Mouse (Mus musculus): ENCODE measurements around the gene St3gal2. TPM values are rescaled to one million over a fixed set of nuclear protein-coding genes. Genes with fewer than 3 reads are reported as not detected.
"Not testable (repeated sequence)": the region's sequence is repeated elsewhere in the genome, so short reads cannot be mapped to it uniquely, and the experiment has no call there.

St3gal2 gene
- polyA plus RNA-seq, 1 experiment from 2014 or later: 12.5 TPM

GRCm38 (mm10) chr8:110963051-110963450 lies 43.3 kb downstream of the St3gal2 start:
- Histone ChIP-seq H3K9ac (ENCODE audit: low read length) (no peak overlapping the region), H3K36me3 (ENCODE audit: control insufficient read depth, insufficient read depth, low read length) (peaks cover 38% of the 10 kb centered on the region), H3K4me2 (ENCODE audit: low read length) (no peak overlapping the region), H3K27me3 (replicated peaks; ENCODE audit: control insufficient read depth, insufficient read depth, low read length) (no peaks in the 10 kb centered on the region), H3K4me3 (ENCODE audit: low read depth, low read length) (no peak overlapping the region), H3K4me1 (ENCODE audit: control insufficient read depth, insufficient read depth, low read length) (no peaks in the 10 kb centered on the region; the same call in 1 of the 2 replicates), H3K27ac (ENCODE audit: low read depth, low read length) (no peak overlapping the region), H3K9me3 (replicated peaks; ENCODE audit: control insufficient read depth, low read length) (no peaks in the 10 kb centered on the region)
- DNase-seq (ENCODE audit: low spot score) (no peak), ATAC-seq (no peak)
- WGBS: 85% methylated on average over 2 of the region's 2 CpGs

DNA sequence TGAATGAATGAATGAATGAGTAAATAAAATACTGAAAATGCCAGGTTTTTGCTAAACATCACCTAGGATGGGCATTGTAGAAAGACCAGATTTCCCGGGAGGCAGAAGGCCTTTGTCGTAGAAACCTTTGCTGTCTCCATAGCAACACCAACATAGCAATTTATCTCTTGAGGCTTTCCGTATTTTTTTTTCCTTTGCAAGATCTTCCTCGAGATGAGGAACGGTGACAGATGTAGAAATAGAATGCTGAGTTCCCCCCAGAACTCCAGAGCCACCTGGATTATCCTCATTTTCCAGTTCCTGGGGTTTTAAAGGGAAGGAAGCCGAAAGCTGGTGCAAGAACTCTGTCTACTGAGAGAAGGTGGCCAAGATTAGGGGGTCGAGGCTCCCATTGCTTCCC lies 44.9 kb downstream of the St3gal2 start:
- Histone ChIP-seq H3K27ac (ENCODE audit: low read depth, low read length) (no peak overlapping the region), H3K4me1 (ENCODE audit: control insufficient read depth, insufficient read depth, low read length) (no peaks in the 10 kb centered on the region; the same call in 1 of the 2 replicates), H3K36me3 (ENCODE audit: control insufficient read depth, insufficient read depth, low read length) (peaks cover 25% of the 10 kb centered on the region; the same call in 1 of the 2 replicates), H3K9me3 (replicated peaks; ENCODE audit: control insufficient read depth, low read length) (no peaks in the 10 kb centered on the region), H3K9ac (ENCODE audit: low read length) (no peak overlapping the region), H3K27me3 (replicated peaks; ENCODE audit: control insufficient read depth, insufficient read depth, low read length) (no peaks in the 10 kb centered on the region), H3K4me3 (ENCODE audit: low read depth, low read length) (no peak overlapping the region), H3K4me2 (ENCODE audit: low read length) (no peak overlapping the region)
- ATAC-seq (no peak), DNase-seq (ENCODE audit: low spot score) (peak; percentile 16)
- 78% methylated on average over 7 of the region's 7 CpGs for WGBS

- no peak for ATAC-seq
Observed at GRCm38 (mm10) chr8:110965594-110965993, 45.9 kb downstream of the St3gal2 start.

GRCm38 (mm10) chr8:110966586-110966985 lies 46.9 kb downstream of the St3gal2 start:
- ATAC-seq (no peak), DNase-seq (ENCODE audit: low spot score) (no peak)
- Histone ChIP-seq H3K4me2 (ENCODE audit: low read length) (no peak overlapping the region), H3K9ac (ENCODE audit: low read length) (no peak overlapping the region), H3K36me3 (ENCODE audit: control insufficient read depth, insufficient read depth, low read length) (peaks cover 23% of the 10 kb centered on the region; the same call in 1 of the 2 replicates), H3K9me3 (replicated peaks; ENCODE audit: control insufficient read depth, low read length) (no peaks in the 10 kb centered on the region), H3K27ac (ENCODE audit: low read depth, low read length) (no peak overlapping the region), H3K4me3 (ENCODE audit: low read depth, low read length) (no peak overlapping the region), H3K4me1 (ENCODE audit: control insufficient read depth, insufficient read depth, low read length) (no peaks in the 10 kb centered on the region; the same call in 1 of the 2 replicates), H3K27me3 (replicated peaks; ENCODE audit: control insufficient read depth, insufficient read depth, low read length) (no peaks in the 10 kb centered on the region)
- 92% methylated on average over 8 of the region's 8 CpGs for WGBS

More at GRCm38 (mm10) chr8:110965594-110965993, 45.9 kb downstream of the St3gal2 start:
- H3K9ac ChIP-seq (ENCODE audit: low read length): no peak overlapping the region
- H3K9me3 ChIP-seq (replicated peaks; ENCODE audit: control insufficient read depth, low read length): no peaks in the 10 kb centered on the region
- 54% methylated on average over 7 of the region's 7 CpGs for WGBS
- no peak overlapping the region for H3K27ac ChIP-seq (ENCODE audit: low read depth, low read length)
- no peak overlapping the region for H3K4me2 ChIP-seq (ENCODE audit: low read length)
- H3K4me1 ChIP-seq (ENCODE audit: control insufficient read depth, insufficient read depth, low read length): no peaks in the 10 kb centered on the region; the same call in 1 of the 2 replicates
- peaks cover 23% of the 10 kb centered on the region; the same call in 1 of the 2 replicates for H3K36me3 ChIP-seq (ENCODE audit: control insufficient read depth, insufficient read depth, low read length)
- no peak overlapping the region for H3K4me3 ChIP-seq (ENCODE audit: low read depth, low read length)
- H3K27me3 ChIP-seq (replicated peaks; ENCODE audit: control insufficient read depth, insufficient read depth, low read length): no peaks in the 10 kb centered on the region
- DNase-seq (ENCODE audit: low spot score): peak; percentile 53

- Histone ChIP-seq H3K9me3 (replicated peaks; ENCODE audit: control insufficient read depth, low read length) (no peaks in the 10 kb centered on the region), H3K9ac (ENCODE audit: low read length) (no peak overlapping the region), H3K4me3 (ENCODE audit: low read depth, low read length) (no peak overlapping the region), H3K4me1 (ENCODE audit: control insufficient read depth, insufficient read depth, low read length) (no peaks in the 10 kb centered on the region; the same call in 1 of the 2 replicates), H3K27ac (ENCODE audit: low read depth, low read length) (no peak overlapping the region), H3K36me3 (ENCODE audit: control insufficient read depth, insufficient read depth, low read length) (peaks cover 23% of the 10 kb centered on the region; the same call in 1 of the 2 replicates), H3K4me2 (ENCODE audit: low read length) (no peak overlapping the region), H3K27me3 (replicated peaks; ENCODE audit: control insufficient read depth, insufficient read depth, low read length) (no peaks in the 10 kb centered on the region)
- no peak for DNase-seq (ENCODE audit: low spot score)
- ATAC-seq: no peak
- 80% methylated on average over 9 of the region's 9 CpGs for WGBS
Observed at GRCm38 (mm10) chr8:110967326-110967725, 47.6 kb downstream of the St3gal2 start.

GRCm38 (mm10) chr8:110969910-110970770 lies 50.4 kb downstream of the St3gal2 start:
- peak overlapping the region; percentile 66 for H3K9ac ChIP-seq (ENCODE audit: low read length)
- H3K36me3 ChIP-seq (ENCODE audit: control insufficient read depth, insufficient read depth, low read length): peaks cover 28% of the 10 kb centered on the region
- H3K4me3 ChIP-seq (ENCODE audit: low read depth, low read length): peak overlapping the region; percentile 45
- H3K4me1 ChIP-seq (ENCODE audit: control insufficient read depth, insufficient read depth, low read length): no peaks in the 10 kb centered on the region; the same call in 1 of the 2 replicates
- ATAC-seq: peak; percentile 98
- WGBS: 5% methylated on average over 45 of the region's 45 CpGs
- H3K4me2 ChIP-seq (ENCODE audit: low read length): peak overlapping the region; percentile 82
- H3K27me3 ChIP-seq (replicated peaks; ENCODE audit: control insufficient read depth, insufficient read depth, low read length): no peaks in the 10 kb centered on the region
- no peak overlapping the region for H3K27ac ChIP-seq (ENCODE audit: low read depth, low read length)
- DNase-seq (ENCODE audit: low spot score): peak; percentile 98
- no peaks in the 10 kb centered on the region for H3K9me3 ChIP-seq (replicated peaks; ENCODE audit: control insufficient read depth, low read length)

DNA sequence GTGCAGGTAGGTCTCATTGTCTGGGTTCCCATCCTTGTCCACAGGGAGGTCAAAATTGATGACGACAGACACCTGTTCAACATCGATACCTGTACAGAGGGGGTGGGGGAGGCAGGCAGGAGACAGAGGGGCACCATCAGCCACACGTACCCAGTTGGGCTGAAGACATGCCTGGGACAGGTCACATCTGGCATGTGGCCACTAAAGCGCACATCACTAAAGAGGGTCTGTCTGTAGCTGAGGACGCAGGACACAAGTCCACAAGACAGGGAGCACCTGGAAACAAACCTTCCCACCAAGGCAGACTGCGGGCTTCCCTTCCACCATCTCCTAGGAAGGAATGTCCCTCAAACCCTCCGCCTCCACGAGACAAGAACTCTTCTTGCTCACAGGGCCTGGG lies 56.8 kb downstream of the St3gal2 start:
- H3K9me3 ChIP-seq (replicated peaks; ENCODE audit: control insufficient read depth, low read length); H3K4me1 ChIP-seq (ENCODE audit: control insufficient read depth, insufficient read depth, low read length); H3K27me3 ChIP-seq (replicated peaks; ENCODE audit: control insufficient read depth, insufficient read depth, low read length); ATAC-seq; H3K4me2 ChIP-seq (ENCODE audit: low read length); H3K27ac ChIP-seq (ENCODE audit: low read depth, low read length); H3K4me3 ChIP-seq (ENCODE audit: low read depth, low read length); H3K9ac ChIP-seq (ENCODE audit: low read length); DNase-seq (ENCODE audit: low spot score): not testable (repeated sequence)
- 97% methylated on average over 8 of the region's 8 CpGs for WGBS
- H3K36me3 ChIP-seq (ENCODE audit: control insufficient read depth, insufficient read depth, low read length): peaks cover 58% of the 10 kb centered on the region

GRCm38 (mm10) chr8:110977987-110978386 lies 58.3 kb downstream of the St3gal2 start:
- 93% methylated on average over 2 of the region's 2 CpGs for WGBS
- not testable (repeated sequence) for ATAC-seq
- peaks cover 73% of the 10 kb centered on the region for H3K36me3 ChIP-seq (ENCODE audit: control insufficient read depth, insufficient read depth, low read length)

GRCm38 (mm10) chr8:110981304-110981703 lies 61.6 kb downstream of the St3gal2 start:
- 87% methylated on average over 2 of the region's 2 CpGs for WGBS
- DNase-seq (ENCODE audit: low spot score) (no peak), ATAC-seq (no peak)
- no peak overlapping the region for H3K4me3 ChIP-seq (ENCODE audit: low read depth, low read length)
- H3K4me2 ChIP-seq (ENCODE audit: low read length): no peak overlapping the region
- H3K4me1 ChIP-seq (ENCODE audit: control insufficient read depth, insufficient read depth, low read length): no peaks in the 10 kb centered on the region
- no peak overlapping the region for H3K27ac ChIP-seq (ENCODE audit: low read depth, low read length)
- no peaks in the 10 kb centered on the region for H3K27me3 ChIP-seq (replicated peaks; ENCODE audit: control insufficient read depth, insufficient read depth, low read length)
- H3K9ac ChIP-seq (ENCODE audit: low read length): no peak overlapping the region
- peaks cover 75% of the 10 kb centered on the region for H3K36me3 ChIP-seq (ENCODE audit: control insufficient read depth, insufficient read depth, low read length)
- no peaks in the 10 kb centered on the region for H3K9me3 ChIP-seq (replicated peaks; ENCODE audit: control insufficient read depth, low read length)

More at GRCm38 (mm10) chr8:110977987-110978386, 58.3 kb downstream of the St3gal2 start:
- H3K4me3 ChIP-seq (ENCODE audit: low read depth, low read length); DNase-seq (ENCODE audit: low spot score); H3K9ac ChIP-seq (ENCODE audit: low read length); H3K4me1 ChIP-seq (ENCODE audit: control insufficient read depth, insufficient read depth, low read length); H3K27me3 ChIP-seq (replicated peaks; ENCODE audit: control insufficient read depth, insufficient read depth, low read length); H3K27ac ChIP-seq (ENCODE audit: low read depth, low read length); H3K9me3 ChIP-seq (replicated peaks; ENCODE audit: control insufficient read depth, low read length); H3K4me2 ChIP-seq (ENCODE audit: low read length): not testable (repeated sequence)

Data from forebrain, embryonic 14.5 days (tissue).